In the genomic region with DNA sequence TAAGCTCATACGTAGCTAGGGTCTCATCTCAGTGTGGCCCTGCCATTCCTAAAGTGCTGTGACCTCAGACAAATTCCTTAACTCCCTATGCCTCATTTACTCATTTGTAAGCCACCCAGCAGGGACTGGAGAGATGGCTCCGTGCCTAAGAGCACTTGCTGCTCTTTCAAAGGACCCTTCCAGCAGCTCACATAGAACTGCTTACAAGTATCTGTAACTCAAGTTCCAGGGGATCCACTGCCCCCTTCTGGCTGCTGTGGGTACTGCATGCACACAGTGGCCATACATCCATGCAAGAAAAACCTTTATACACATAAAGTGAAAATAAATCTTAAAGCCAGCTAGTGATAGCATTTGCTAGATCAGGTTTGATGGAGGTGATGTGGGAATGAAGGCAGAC, we compare ENCODE assay signal across 10 mouse cellular contexts. TPM values are rescaled to one million over a fixed set of nuclear protein-coding genes. Genes with fewer than 3 reads are reported as not detected.
A peak's percentile ranks its signal among the peaks of the same experiment; 100 is the strongest.
DNase-seq lines count a peak whose midpoint lies in the region; ATAC-seq and TF ChIP-seq lines count a peak whose summit lies in the region.
"Had no signal": no experiment of that assay in that cellular context is flagged by ENCODE, and none has a peak within 500 bp of the region (broad histone marks: within the 10 kb centered on the region; RNA-seq: fewer than 3 reads in every experiment).

No protein-coding gene starts in this region.

- TF ChIP-seq CTCF in lung, adult 2 months (IDR thresholded peaks at IDR 0.05; ENCODE audit: insufficient read depth, low read length), result peak; percentile 73

- TF ChIP-seq POLR2A in lung, adult 2 months (IDR thresholded peaks at IDR 0.05; ENCODE audit: borderline replicate concordance, extremely low read depth, low read depth, low read length), result no peak

- H3K27ac ChIP-seq in heart, embryonic 10.5 days, result no peak overlapping the region
- H3K27ac ChIP-seq: embryonic facial prominence, embryonic 13.5 days; limb, embryonic 13.5 days had no signal

- peaks cover 38% of the 10 kb centered on the region for H3K4me1 ChIP-seq in heart, embryonic 10.5 days
- peaks cover 5% of the 10 kb centered on the region for H3K4me1 ChIP-seq in lung, adult 2 months (ENCODE audit: control insufficient read depth, insufficient read depth, low read length)

- no peaks in the 10 kb centered on the region for H3K9me3 ChIP-seq in heart, embryonic 10.5 days
- H3K9me3 ChIP-seq: embryonic facial prominence, embryonic 13.5 days; limb, embryonic 13.5 days had no signal

- 67% methylated on average over 2 of the region's 2 CpGs for WGBS in heart, embryonic 10.5 days
- 61% methylated on average over 2 of the region's 2 CpGs for WGBS in lung, adult 2 months

- peak; percentile 21 for DNase-seq in heart, adult 8-10 months (ENCODE audit: low spot score)
- DNase-seq in heart, embryonic 10.5 days (ENCODE audit: low spot score), result no peak
- peak; percentile 54 for DNase-seq in urinary bladder, postnatal 25 days (ENCODE audit: low spot score)
- no peak for DNase-seq in urinary bladder, adult 2 months (ENCODE audit: low spot score)
- DNase-seq in embryo, embryonic 9.5 days (ENCODE audit: extremely low spot score), result peak; percentile 62
- peak; percentile 48 for DNase-seq in lung, adult 2 months
- DNase-seq in spleen, postnatal 36 days (ENCODE audit: low spot score in 2 of 2), result peak; percentile 51 to 63

- peaks cover 8% of the 10 kb centered on the region; the same call in 1 of the 2 replicates for H3K36me3 ChIP-seq in heart, embryonic 10.5 days

- ATAC-seq in frontal cortex, adult (ENCODE audit: low TSS enrichment), result no peak

- H3K27me3 ChIP-seq in heart, embryonic 10.5 days (ENCODE audit: insufficient read depth, poor library complexity, severe bottlenecking), result no peaks in the 10 kb centered on the region
- H3K27me3 ChIP-seq: embryonic facial prominence, embryonic 13.5 days; limb, embryonic 13.5 days had no signal

- H3K4me3 ChIP-seq in heart, embryonic 10.5 days, result no peak overlapping the region
- no peak overlapping the region for H3K4me3 ChIP-seq in lung, adult 2 months (replicated peaks; ENCODE audit: extremely low read depth, low read depth, low read length)
- H3K4me3 ChIP-seq: embryonic facial prominence, embryonic 13.5 days; limb, embryonic 13.5 days had no signal

RNA-seq across cellular contexts. Expression of gene Itpr3, which starts 28.6 kb away (rescaled TPM):
- 1 to 10 TPM; 5.0 to 8.7 (median 6.8) TPM for total RNA-seq in heart, adult 8-10 months (2022)
- polyA plus RNA-seq in heart, embryonic 10.5 days (2016; fragmentation: Nextera tagmentation; extraction: Ambion mirVana), result 2.9 TPM in 2 replicates
- polyA plus RNA-seq in urinary bladder, adult 2 months (2012; rRNA removed), result 9.5 and 17.8 TPM in 2 replicates
- polyA plus RNA-seq in lung, adult 2 months (2012; rRNA removed), result 22.0 and 22.5 TPM in 2 replicates

RNA-seq across cellular contexts. Expression of gene Uqcc2, which starts 48.0 kb away (rescaled TPM):
- total RNA-seq in heart, adult 8-10 months (2022), result 100 to 1,000 TPM; 333 to 355 (median 345) TPM
- 393 and 440 TPM in 2 replicates for polyA plus RNA-seq in heart, embryonic 10.5 days (2016; fragmentation: Nextera tagmentation; extraction: Ambion mirVana)
- polyA plus RNA-seq in urinary bladder, adult 2 months (2012; rRNA removed), result 175 and 243 TPM in 2 replicates
- polyA plus RNA-seq in lung, adult 2 months (2012; rRNA removed), result 80.0 and 91.5 TPM in 2 replicates

RNA-seq across cellular contexts. Expression of gene Bak1, which starts 56.9 kb away (rescaled TPM):
- 10 to 100 TPM; 11.0 to 15.9 (median 13.7) TPM for total RNA-seq in heart, adult 8-10 months (2022)
- polyA plus RNA-seq in heart, embryonic 10.5 days (2016; fragmentation: Nextera tagmentation; extraction: Ambion mirVana), result 4.0 and 6.8 TPM in 2 replicates
- 34.8 and 36.8 TPM in 2 replicates for polyA plus RNA-seq in urinary bladder, adult 2 months (2012; rRNA removed)
- polyA plus RNA-seq in lung, adult 2 months (2012; rRNA removed), result 48.2 and 55.8 TPM in 2 replicates

Comparison
In these comparisons a context has a peak if more than half of its experiments do, and no peak if none do; other contexts are left out.
1. DNase-seq: peak in heart, adult 8-10 months (single experiment), urinary bladder, postnatal 25 days (single experiment), embryo, embryonic 9.5 days (single experiment), lung, adult 2 months (single experiment) and spleen, postnatal 36 days (2 of 2); none in heart, embryonic 10.5 days (single experiment) and urinary bladder, adult 2 months (single experiment).